17 mouse cellular contexts compared by ENCODE assay signal in genomic region chr3:72504281-72504680, GRCm38 (mm10).
DNase-seq lines count a peak whose midpoint lies in the region; ATAC-seq lines count a peak whose summit lies in the region.
"Had no signal": no experiment of that assay in that cellular context is flagged by ENCODE, and none has a peak within 500 bp of the region (broad histone marks: within the 10 kb centered on the region; RNA-seq: fewer than 3 reads in every experiment).

No protein-coding gene starts in this region.

- no peaks in the 10 kb centered on the region for H3K9me3 ChIP-seq in forebrain, embryonic 13.5 days (replicated peaks)
- no peaks in the 10 kb centered on the region for H3K9me3 ChIP-seq in forebrain, embryonic 11.5 days (ENCODE audit: control insufficient read depth, low read length)
- no peaks in the 10 kb centered on the region for H3K9me3 ChIP-seq in limb, embryonic 11.5 days (ENCODE audit: control insufficient read depth, low read length)
- no peaks in the 10 kb centered on the region for H3K9me3 ChIP-seq in limb, embryonic 10.5 days (replicated peaks)
- no peaks in the 10 kb centered on the region for H3K9me3 ChIP-seq in neural tube, embryonic 13.5 days
- H3K9me3 ChIP-seq: heart, embryonic 15.5 days had no signal

- no peak overlapping the region for H3K4me2 ChIP-seq in forebrain, embryonic 13.5 days
- no peak overlapping the region for H3K4me2 ChIP-seq in forebrain, embryonic 11.5 days (ENCODE audit: low read depth, low read length, severe bottlenecking)
- no peak overlapping the region for H3K4me2 ChIP-seq in limb, embryonic 11.5 days (ENCODE audit: low read depth, severe bottlenecking)
- no peak overlapping the region for H3K4me2 ChIP-seq in neural tube, embryonic 13.5 days
- H3K4me2 ChIP-seq: heart, embryonic 15.5 days had no signal

- no peak overlapping the region for H3K4me3 ChIP-seq in forebrain, embryonic 13.5 days
- H3K4me3 ChIP-seq in forebrain, embryonic 11.5 days (ENCODE audit: low read depth, low read length): no peak overlapping the region
- H3K4me3 ChIP-seq in limb, embryonic 11.5 days (ENCODE audit: low read depth, low read length): no peak overlapping the region
- no peak overlapping the region for H3K4me3 ChIP-seq in limb, embryonic 10.5 days
- no peak overlapping the region for H3K4me3 ChIP-seq in neural tube, embryonic 13.5 days
- H3K4me3 ChIP-seq: heart, embryonic 15.5 days; left cerebral cortex, adult 2 months had no signal

- WGBS in forebrain, embryonic 13.5 days: 38% methylated on average over 4 of the region's 4 CpGs
- 63% methylated on average over 4 of the region's 4 CpGs for WGBS in forebrain, embryonic 11.5 days
- WGBS in limb, embryonic 11.5 days: 62% methylated on average over 4 of the region's 4 CpGs
- WGBS in limb, embryonic 10.5 days: 66% methylated on average over 4 of the region's 4 CpGs
- WGBS in neural tube, embryonic 13.5 days: 22% methylated on average over 4 of the region's 4 CpGs

- no peak overlapping the region for H3K27ac ChIP-seq in forebrain, embryonic 13.5 days
- no peak overlapping the region for H3K27ac ChIP-seq in forebrain, embryonic 11.5 days (ENCODE audit: low read depth, low read length)
- no peak overlapping the region for H3K27ac ChIP-seq in limb, embryonic 11.5 days (replicated peaks; ENCODE audit: low read depth, low read length)
- no peak overlapping the region for H3K27ac ChIP-seq in limb, embryonic 10.5 days
- no peak overlapping the region for H3K27ac ChIP-seq in neural tube, embryonic 13.5 days (replicated peaks)
- H3K27ac ChIP-seq: heart, embryonic 15.5 days; left cerebral cortex, adult 2 months had no signal

- no peaks in the 10 kb centered on the region for H3K27me3 ChIP-seq in forebrain, embryonic 13.5 days
- no peaks in the 10 kb centered on the region for H3K27me3 ChIP-seq in forebrain, embryonic 11.5 days (ENCODE audit: control insufficient read depth, insufficient read depth, low read length)
- H3K27me3 ChIP-seq in limb, embryonic 11.5 days (ENCODE audit: control insufficient read depth, insufficient read depth, low read length): no peaks in the 10 kb centered on the region
- H3K27me3 ChIP-seq in limb, embryonic 10.5 days (ENCODE audit: low read depth, poor library complexity, severe bottlenecking): no peaks in the 10 kb centered on the region
- no peaks in the 10 kb centered on the region for H3K27me3 ChIP-seq in neural tube, embryonic 13.5 days
- H3K27me3 ChIP-seq: heart, embryonic 15.5 days; Patski had no signal

- ATAC-seq in forebrain, embryonic 13.5 days: 0 out of 2 replicates have a peak, but pooled peaks have one; percentile 33
- ATAC-seq in forebrain, embryonic 11.5 days (replicated peaks; ENCODE audit: low FRiP score): no peak
- ATAC-seq in limb, embryonic 11.5 days (ENCODE audit: insufficient number of reproducible peaks, low FRiP score, low TSS enrichment, low read depth): peak; percentile 54; the same call in 1 of the 2 replicates
- ATAC-seq in neural tube, embryonic 13.5 days (ENCODE audit: low read depth): peak; percentile 81
- ATAC-seq: Patski had no signal

- DNase-seq in forebrain, embryonic 11.5 days (ENCODE audit: low spot score): no peak
- DNase-seq in limb, embryonic 11.5 days (ENCODE audit: low spot score): no peak
- DNase-seq in limb, embryonic 10.5 days (ENCODE audit: low spot score): no peak
- DNase-seq in forelimb bud, embryonic 11.5 days (ENCODE audit: low read depth, low spot score): peak; percentile 11
- no peak for DNase-seq in testis, postnatal 10 days (ENCODE audit: low spot score)
- no peak for DNase-seq in gastrocnemius, postnatal 10 days
- DNase-seq: cerebellum, postnatal 14 days; kidney, adult 8-10 months; liver; lung, adult 18-20 months; lung, postnatal 36 days; right cerebral cortex, postnatal 25 days had no signal

- H3K36me3 ChIP-seq in forebrain, embryonic 13.5 days (ENCODE audit: poor library complexity, severe bottlenecking): no peaks in the 10 kb centered on the region
- no peaks in the 10 kb centered on the region for H3K36me3 ChIP-seq in forebrain, embryonic 11.5 days (ENCODE audit: control insufficient read depth, insufficient read depth, low read length)
- H3K36me3 ChIP-seq in limb, embryonic 11.5 days (ENCODE audit: control insufficient read depth, insufficient read depth, low read length): no peaks in the 10 kb centered on the region
- H3K36me3 ChIP-seq in limb, embryonic 10.5 days: no peaks in the 10 kb centered on the region
- H3K36me3 ChIP-seq in neural tube, embryonic 13.5 days: no peaks in the 10 kb centered on the region
- H3K36me3 ChIP-seq: heart, embryonic 15.5 days had no signal

- H3K9ac ChIP-seq in forebrain, embryonic 13.5 days: no peak overlapping the region
- no peak overlapping the region for H3K9ac ChIP-seq in forebrain, embryonic 11.5 days (ENCODE audit: low read length)
- no peak overlapping the region for H3K9ac ChIP-seq in limb, embryonic 11.5 days (ENCODE audit: low read length)
- H3K9ac ChIP-seq in neural tube, embryonic 13.5 days: no peak overlapping the region
- H3K9ac ChIP-seq: heart, embryonic 15.5 days had no signal

- no peaks in the 10 kb centered on the region for H3K4me1 ChIP-seq in forebrain, embryonic 13.5 days
- H3K4me1 ChIP-seq in forebrain, embryonic 11.5 days (replicated peaks; ENCODE audit: control insufficient read depth, insufficient read depth, low read length): no peaks in the 10 kb centered on the region
- H3K4me1 ChIP-seq in limb, embryonic 11.5 days (ENCODE audit: control insufficient read depth, insufficient read depth, low read length): no peaks in the 10 kb centered on the region
- no peaks in the 10 kb centered on the region for H3K4me1 ChIP-seq in limb, embryonic 10.5 days
- H3K4me1 ChIP-seq in neural tube, embryonic 13.5 days (replicated peaks): no peaks in the 10 kb centered on the region
- H3K4me1 ChIP-seq: heart, embryonic 15.5 days had no signal
